Mouse (Mus musculus): ENCODE data around the gene Hspa4.

DNA sequence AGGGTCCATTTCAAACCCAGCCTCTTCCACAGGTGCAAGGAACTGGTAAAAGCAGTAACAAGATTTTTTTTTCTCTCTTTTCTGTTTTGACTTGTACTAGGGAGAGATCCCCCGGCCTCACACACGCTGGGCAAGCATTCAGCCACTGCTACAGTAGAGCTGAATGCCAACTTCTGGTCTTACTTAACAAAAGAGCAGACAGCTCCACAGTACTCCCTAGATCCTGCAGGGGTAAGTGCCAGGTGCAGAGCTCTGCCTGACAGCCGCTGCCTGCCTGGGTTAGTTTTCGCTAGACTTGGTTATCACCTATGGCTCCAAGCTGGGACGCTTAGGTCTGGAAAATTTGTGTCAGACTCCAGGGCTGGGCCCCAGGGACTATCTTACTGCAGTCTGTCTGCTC lies 50.6 kb downstream of the Hspa4 start:
- TF ChIP-seq CTCF (conservative IDR thresholded peaks at IDR 0.05 in 1 of 2, IDR thresholded peaks at IDR 0.05 in 1 of 2; ENCODE audit: low read depth in 2 of 2, low read length in 2 of 2) (no peak), PAX5 (IDR thresholded peaks at IDR 0.05; ENCODE audit: low read length) (no peak), E2F4 (IDR thresholded peaks at IDR 0.05; ENCODE audit: insufficient replicate concordance, low read depth, low read length) (no peak)
